Mouse (Mus musculus) thymus, adult 2 months (tissue): ENCODE measurements around the gene Sgcd. TPM values are rescaled to one million over a fixed set of nuclear protein-coding genes. Genes with fewer than 3 reads are reported as not detected.

Experiments
- DNase-seq: peaks from one replicate; pipeline ENCODE4 v3.0.0; 2021
- H3K27ac ChIP-seq: fragments of 200-500 bp; 2 replicates; pipeline ENCODE4 v1.5.1; 2012; ENCODE audit warnings: low read length, control low read depth; ENCODE audit not compliant: control insufficient read depth, insufficient read depth
- H3K27me3 ChIP-seq: fragments of 200-500 bp; 2 replicates; pipeline ENCODE4 v1.6.1; 2012; ENCODE audit warnings: mild to moderate bottlenecking, low read length, moderate library complexity, mixed read lengths; ENCODE audit not compliant: control insufficient read depth, insufficient read depth
- H3K36me3 ChIP-seq: fragments of 200-500 bp; 2 replicates; pipeline ENCODE4 v1.6.1; 2012; ENCODE audit warnings: mild to moderate bottlenecking, low read length, moderate library complexity; ENCODE audit not compliant: control insufficient read depth, insufficient read depth
- H3K4me1 ChIP-seq: fragments of 200-500 bp; replicated peaks from 2 replicates; pipeline ENCODE4 v1.6.1; 2012; ENCODE audit warnings: low read length; ENCODE audit not compliant: control insufficient read depth, insufficient read depth
- H3K4me3 ChIP-seq: fragments of 200-500 bp; 2 replicates; pipeline ENCODE4 v1.5.1; 2012; ENCODE audit warnings: mild to moderate bottlenecking, low read length, control low read depth, moderate library complexity; ENCODE audit not compliant: control insufficient read depth, insufficient read depth
- CTCF ChIP-seq: fragments of 200-500 bp; IDR thresholded peaks from 2 replicates; pipeline ENCODE4 v1.5.1; 2012; ENCODE audit warnings: mild to moderate bottlenecking, control low read depth, low read length, moderate library complexity, borderline replicate concordance; ENCODE audit not compliant: control insufficient read depth, poor library complexity, insufficient read depth; ENCODE audit errors: extremely low read depth
- POLR2A ChIP-seq: fragments of 200-500 bp; IDR thresholded peaks from 2 replicates; pipeline ENCODE4 v1.6.1; 2012; ENCODE audit warnings: mild to moderate bottlenecking, low read length, control low read depth, moderate library complexity; ENCODE audit not compliant: control insufficient read depth, poor library complexity, insufficient read depth; ENCODE audit errors: extremely low read depth
- WGBS: fragments of 180-500 bp; shearing (Covaris S2); methylation state at CpG from one replicate; pipeline ENCODE4 v1.1.7; 2018; 5-methylcytosine and 5-hydroxymethylcytosine counted together
- polyA plus RNA-seq: library from polyadenylated mRNA; depleted of rRNA; stranded (reverse); fragments of >200 nt; gene quantifications from 2 replicates; pipeline ENCODE4 v1.2.3, GENCODE M21; 2012

The Sgcd gene
- polyA plus RNA-seq, 1 experiment: 0.34 TPM

GRCm38 (mm10) chr11:47139867-47140266 lies 848.9 kb downstream of the Sgcd start:
- no peaks in the 10 kb centered on the region for H3K36me3 ChIP-seq
- no peaks in the 10 kb centered on the region for H3K4me1 ChIP-seq
- 95% methylated on average over 2 of the region's 2 CpGs for WGBS
- H3K27me3 ChIP-seq: no peaks in the 10 kb centered on the region
- DNase-seq: no peak
- H3K27ac ChIP-seq: no peak overlapping the region
- no peak overlapping the region for H3K4me3 ChIP-seq
- no peak for TF ChIP-seq POLR2A
- no peak for TF ChIP-seq CTCF

- Histone ChIP-seq H3K27ac (no peak overlapping the region), H3K36me3 (no peaks in the 10 kb centered on the region), H3K4me1 (no peaks in the 10 kb centered on the region), H3K27me3 (no peaks in the 10 kb centered on the region), H3K4me3 (no peak overlapping the region)
- DNase-seq: no peak
- TF ChIP-seq POLR2A: no peak
- TF ChIP-seq CTCF: no peak
- 95% methylated on average over 1 of the region's 1 CpGs for WGBS
Measured at GRCm38 (mm10) chr11:47139271-47139670, 849.5 kb downstream of the Sgcd start.

- no peak for DNase-seq
- no peaks in the 10 kb centered on the region for H3K36me3 ChIP-seq
Measured at GRCm38 (mm10) chr11:47132410-47132809, 856.4 kb downstream of the Sgcd start.

GRCm38 (mm10) chr11:47130432-47130831 lies 858.3 kb downstream of the Sgcd start:
- Histone ChIP-seq H3K4me1 (no peaks in the 10 kb centered on the region), H3K27ac (no peak overlapping the region), H3K4me3 (no peak overlapping the region), H3K27me3 (no peaks in the 10 kb centered on the region), H3K36me3 (no peaks in the 10 kb centered on the region)
- TF ChIP-seq POLR2A (no peak), CTCF (no peak)
- no peak for DNase-seq
- WGBS: 92% methylated on average over 3 of the region's 3 CpGs

More at GRCm38 (mm10) chr11:47132410-47132809, 856.4 kb downstream of the Sgcd start:
- Histone ChIP-seq H3K27ac (no peak overlapping the region), H3K4me1 (no peaks in the 10 kb centered on the region), H3K4me3 (no peak overlapping the region), H3K27me3 (no peaks in the 10 kb centered on the region)
- TF ChIP-seq POLR2A (no peak), CTCF (no peak)
- 95% methylated on average over 6 of the region's 6 CpGs for WGBS

GRCm38 (mm10) chr11:47129992-47130391 lies 858.8 kb downstream of the Sgcd start:
- no peak overlapping the region for H3K27ac ChIP-seq
- H3K4me3 ChIP-seq: no peak overlapping the region
- 79% methylated on average over 7 of the region's 7 CpGs for WGBS
- H3K4me1 ChIP-seq: no peaks in the 10 kb centered on the region
- no peaks in the 10 kb centered on the region for H3K36me3 ChIP-seq
- no peaks in the 10 kb centered on the region for H3K27me3 ChIP-seq
- TF ChIP-seq POLR2A (no peak), CTCF (no peak)
- DNase-seq: no peak

- Histone ChIP-seq H3K4me3 (no peak overlapping the region), H3K36me3 (no peaks in the 10 kb centered on the region), H3K27me3 (no peaks in the 10 kb centered on the region), H3K4me1 (no peaks in the 10 kb centered on the region), H3K27ac (no peak overlapping the region)
- no peak for DNase-seq
- 100% methylated on average over 1 of the region's 1 CpGs for WGBS
- no peak for TF ChIP-seq CTCF
- TF ChIP-seq POLR2A: no peak
Measured at GRCm38 (mm10) chr11:47129166-47129565, 859.6 kb downstream of the Sgcd start.

GRCm38 (mm10) chr11:47128331-47128730 lies 860.4 kb downstream of the Sgcd start:
- DNase-seq: no peak
- no peak overlapping the region for H3K27ac ChIP-seq
- H3K4me1 ChIP-seq: no peaks in the 10 kb centered on the region
- no peaks in the 10 kb centered on the region for H3K27me3 ChIP-seq
- no peak for TF ChIP-seq CTCF
- no peak for TF ChIP-seq POLR2A
- WGBS: 89% methylated on average over 3 of the region's 3 CpGs
- no peaks in the 10 kb centered on the region for H3K36me3 ChIP-seq
- no peak overlapping the region for H3K4me3 ChIP-seq
